Mouse (Mus musculus) testis, adult 2 months (tissue): ENCODE measurements around the gene Tenm4. TPM values are rescaled to one million over a fixed set of nuclear protein-coding genes. Genes with fewer than 3 reads are reported as not detected.

ENCODE experiments used
- H3K27ac ChIP-seq: fragments of 200-500 bp; 2 replicates; pipeline ENCODE4 v1.5.1; 2012; ENCODE audit warnings: low read depth, low read length; ENCODE audit not compliant: control insufficient read depth, insufficient read depth
- H3K27me3 ChIP-seq: fragments of 200-500 bp; 2 replicates; pipeline ENCODE4 v1.6.1; 2012; ENCODE audit warnings: mild to moderate bottlenecking, low read length, moderate library complexity; ENCODE audit not compliant: control insufficient read depth, insufficient read depth
- H3K36me3 ChIP-seq: fragments of 200-500 bp; 2 replicates; pipeline ENCODE4 v1.6.1; 2012; ENCODE audit warnings: mild to moderate bottlenecking, low read length; ENCODE audit not compliant: control insufficient read depth, insufficient read depth
- H3K4me1 ChIP-seq: fragments of 200-500 bp; 2 replicates; pipeline ENCODE4 v1.6.1; 2012; ENCODE audit warnings: low read length; ENCODE audit not compliant: control insufficient read depth, insufficient read depth
- H3K4me3 ChIP-seq: fragments of 200-500 bp; 2 replicates; pipeline ENCODE4 v1.5.1; 2012; ENCODE audit warnings: low read depth, mild to moderate bottlenecking, low read length, moderate library complexity, mixed read lengths; ENCODE audit not compliant: control insufficient read depth
- CTCF ChIP-seq: fragments of 200-500 bp; IDR thresholded peaks from 2 replicates; pipeline ENCODE4 v1.5.1; 2012; ENCODE audit warnings: low read depth, mild to moderate bottlenecking, inconsistent platforms, low read length, moderate library complexity; ENCODE audit not compliant: control insufficient read depth, insufficient read depth, insufficient replicate concordance
- POLR2A ChIP-seq: fragments of 200-500 bp; IDR thresholded peaks from 2 replicates; pipeline ENCODE4 v1.6.1; 2012; ENCODE audit warnings: low read depth, mild to moderate bottlenecking, inconsistent platforms, low read length, moderate library complexity; ENCODE audit not compliant: control insufficient read depth
- polyA plus RNA-seq: library from polyadenylated mRNA; depleted of rRNA; stranded (reverse); fragments of >200 nt; gene quantifications from 2 replicates; pipeline ENCODE4 v1.2.3, GENCODE M21; 2012

The Tenm4 gene
- polyA plus RNA-seq, 1 experiment = 2.3 TPM

DNA sequence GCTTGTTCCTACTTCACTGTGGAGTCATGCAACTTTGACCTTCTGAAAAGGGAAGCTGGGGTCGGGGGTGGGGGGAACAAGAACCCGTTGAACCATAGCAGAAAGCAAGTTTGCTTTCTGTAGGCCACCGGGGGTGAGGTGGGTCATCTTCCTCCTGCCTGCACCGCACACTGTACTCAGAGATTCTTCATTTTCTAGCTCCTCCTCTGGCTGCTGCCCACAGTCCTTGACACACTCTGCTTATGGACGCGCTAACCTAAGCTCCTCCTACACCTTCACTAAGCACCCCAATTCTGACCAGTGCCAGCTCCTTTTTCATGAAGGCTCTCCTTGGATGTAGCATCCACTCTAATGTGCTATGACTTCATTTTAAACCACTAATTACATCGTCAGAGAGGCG, 311.9 kb downstream of the Tenm4 start:
- Histone ChIP-seq H3K27ac (no peak overlapping the region), H3K4me3 (no peak overlapping the region)
- TF ChIP-seq POLR2A = no peak
- TF ChIP-seq CTCF = no peak

DNA sequence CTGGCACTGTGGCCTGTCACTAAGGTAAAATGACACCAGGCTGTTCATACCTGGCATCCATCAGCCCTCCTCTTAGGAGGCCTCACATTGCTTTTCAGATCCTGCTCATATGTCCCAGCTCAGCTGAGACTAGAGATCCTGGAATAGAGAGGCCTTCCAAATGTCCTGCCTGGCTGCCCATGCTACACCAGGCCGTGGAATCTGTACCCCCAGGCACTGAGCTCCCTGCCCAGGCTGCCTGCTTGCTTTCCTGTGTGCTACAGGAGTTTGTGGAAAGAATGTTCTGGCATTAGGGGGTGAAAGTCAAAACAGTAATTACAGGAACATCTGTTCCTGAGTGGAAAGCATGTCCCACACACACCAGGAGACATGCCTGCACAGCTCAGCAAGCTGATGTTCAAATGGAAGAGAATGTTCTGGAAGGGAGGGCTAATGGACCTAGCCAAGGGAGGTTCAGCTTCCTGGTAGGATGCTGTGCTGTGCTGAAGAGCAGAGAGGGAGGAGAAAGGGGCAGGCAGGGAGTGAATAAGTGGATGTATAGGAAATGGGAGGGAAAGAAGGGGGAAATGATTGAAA, 313.0 kb downstream of the Tenm4 start:
- Histone ChIP-seq H3K4me3 (no peak overlapping the region), H3K27me3 (no peaks in the 10 kb centered on the region), H3K4me1 (no peaks in the 10 kb centered on the region), H3K27ac (no peak overlapping the region), H3K36me3 (no peaks in the 10 kb centered on the region)
- no peak for TF ChIP-seq CTCF
- TF ChIP-seq POLR2A = no peak

More for the DNA sequence above, 311.9 kb downstream of the Tenm4 start:
- H3K27me3 ChIP-seq = no peaks in the 10 kb centered on the region
- H3K4me1 ChIP-seq = no peaks in the 10 kb centered on the region
- H3K36me3 ChIP-seq = no peaks in the 10 kb centered on the region

DNA sequence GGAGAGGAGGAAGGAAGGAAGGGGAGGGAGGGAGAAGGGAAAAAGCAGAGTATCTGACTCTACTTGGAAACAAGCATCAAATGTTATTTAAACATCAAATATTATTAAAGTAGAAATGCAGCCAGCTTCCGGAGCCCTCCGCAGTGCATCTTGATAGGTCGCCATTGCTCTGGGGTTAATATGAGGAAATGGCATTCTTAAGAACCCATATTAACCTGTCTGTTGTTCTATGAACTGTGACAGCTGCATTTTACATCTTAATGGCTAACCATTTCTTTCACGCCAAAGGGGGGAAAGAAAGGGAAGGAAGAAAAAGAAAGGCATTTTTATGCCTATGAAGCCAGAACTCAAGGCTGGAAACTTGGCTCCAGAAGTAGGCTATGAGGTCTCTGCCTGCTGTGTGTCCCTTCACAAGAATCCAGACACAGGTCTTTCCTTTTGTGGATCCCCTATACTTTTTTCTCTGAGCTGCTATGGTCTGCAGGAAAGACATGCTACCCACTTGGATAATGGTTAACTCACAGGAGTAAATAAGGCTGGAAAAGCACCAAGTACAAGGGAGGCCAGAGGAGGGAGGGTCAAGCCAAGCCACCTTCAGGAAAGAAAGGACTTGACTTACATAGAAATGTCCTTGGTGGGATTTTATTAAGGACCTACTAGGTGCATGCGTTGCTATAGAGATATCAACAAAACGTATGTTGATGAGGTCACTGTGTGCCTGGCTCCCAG, 318.5 kb downstream of the Tenm4 start:
- no peak overlapping the region for H3K27ac ChIP-seq
- H3K27me3 ChIP-seq = no peaks in the 10 kb centered on the region
- peaks cover 3% of the 10 kb centered on the region; the same call in 1 of the 2 replicates for H3K4me1 ChIP-seq
- H3K4me3 ChIP-seq = no peak overlapping the region
- TF ChIP-seq CTCF (no peak), POLR2A (no peak)
- no peaks in the 10 kb centered on the region for H3K36me3 ChIP-seq

DNA sequence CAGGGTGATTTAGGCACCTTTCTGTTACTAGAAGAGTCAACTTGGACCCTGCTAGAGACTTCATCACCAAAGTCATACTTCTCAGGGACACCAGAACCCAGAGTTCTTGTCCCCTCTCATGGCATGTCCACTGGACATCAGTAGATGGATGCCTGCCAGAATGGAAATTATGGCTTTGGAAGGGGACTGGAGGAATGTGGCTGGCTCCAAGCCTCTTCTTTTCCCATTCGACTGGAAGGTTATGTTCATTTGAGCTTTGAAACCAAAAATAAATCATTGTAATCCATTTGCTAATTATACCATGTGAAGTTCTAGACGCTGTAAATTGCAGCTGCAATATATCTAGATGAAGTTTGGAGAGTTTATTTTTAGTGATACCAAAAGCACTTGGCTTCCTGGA, 320.9 kb downstream of the Tenm4 start:
- Histone ChIP-seq H3K27ac (no peak overlapping the region), H3K4me3 (no peak overlapping the region), H3K4me1 (peaks cover 3% of the 10 kb centered on the region; the same call in 1 of the 2 replicates), H3K27me3 (no peaks in the 10 kb centered on the region), H3K36me3 (no peaks in the 10 kb centered on the region)
- TF ChIP-seq POLR2A (no peak), CTCF (no peak)

DNA sequence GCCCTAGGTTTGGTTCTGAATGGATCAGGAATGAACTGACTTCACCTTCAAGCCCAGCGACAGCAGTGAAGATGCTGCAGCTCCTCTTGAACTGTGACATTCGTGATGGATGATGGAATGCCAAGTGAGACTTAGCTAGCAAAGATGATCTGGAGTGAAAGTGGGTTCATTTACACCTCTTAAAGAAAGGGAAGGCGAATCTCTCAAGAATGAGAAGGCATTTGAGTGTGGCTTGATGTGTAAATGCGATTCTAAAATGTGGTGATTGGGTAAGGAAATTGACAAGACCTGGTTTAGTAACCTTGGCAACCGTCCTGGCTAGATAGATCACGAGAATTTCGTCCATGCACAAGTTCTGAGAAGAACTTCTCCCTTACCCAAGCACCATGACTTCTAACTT, 321.6 kb downstream of the Tenm4 start:
- no peaks in the 10 kb centered on the region for H3K27me3 ChIP-seq
- peaks cover 3% of the 10 kb centered on the region; the same call in 1 of the 2 replicates for H3K4me1 ChIP-seq
- TF ChIP-seq CTCF (no peak), POLR2A (no peak)
- no peaks in the 10 kb centered on the region for H3K36me3 ChIP-seq
- no peak overlapping the region for H3K27ac ChIP-seq
- no peak overlapping the region for H3K4me3 ChIP-seq

DNA sequence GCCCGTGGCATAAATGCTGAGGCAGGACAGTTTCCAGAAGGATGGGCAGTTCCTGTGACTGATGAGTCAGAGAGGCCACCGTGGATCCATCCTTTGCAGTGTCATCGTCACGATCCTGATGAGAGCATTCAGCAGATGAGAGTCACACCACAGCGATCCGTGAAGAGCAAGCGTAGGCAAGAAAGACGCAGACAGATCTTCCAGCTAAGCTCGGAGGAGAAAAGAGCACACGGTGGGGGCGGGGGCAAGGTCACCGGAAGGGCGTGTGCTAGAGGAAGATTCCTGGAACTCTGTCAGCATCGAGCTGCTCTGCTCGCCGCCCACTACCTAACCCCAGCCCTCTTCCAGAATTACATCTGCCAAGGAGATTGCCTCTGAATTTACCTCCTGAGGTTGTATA, 323.0 kb downstream of the Tenm4 start:
- H3K27ac ChIP-seq = no peak overlapping the region
- TF ChIP-seq POLR2A (no peak), CTCF (no peak)
- no peaks in the 10 kb centered on the region for H3K27me3 ChIP-seq
- H3K36me3 ChIP-seq = no peaks in the 10 kb centered on the region
- H3K4me3 ChIP-seq = no peak overlapping the region
- H3K4me1 ChIP-seq = peaks cover 3% of the 10 kb centered on the region; the same call in 1 of the 2 replicates

DNA sequence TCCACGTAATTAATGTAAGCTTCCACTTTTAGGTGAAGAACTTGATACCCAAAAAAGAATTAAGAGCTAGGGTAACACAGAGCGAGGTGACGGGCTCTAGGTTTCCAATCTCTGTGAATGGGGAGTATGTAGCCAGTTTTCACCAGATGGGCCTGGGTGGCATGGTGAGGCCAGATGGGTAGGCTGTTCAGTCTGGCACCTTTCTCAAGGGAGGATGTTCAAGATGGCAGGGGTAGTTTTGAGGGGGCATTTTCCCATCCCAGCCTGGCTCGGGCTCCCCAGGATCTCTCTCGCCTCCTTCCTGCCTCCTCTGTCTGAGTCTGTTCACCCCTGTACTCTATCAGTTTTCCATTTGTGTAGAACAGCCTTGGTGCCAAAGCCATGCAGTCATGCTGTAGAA, 329.1 kb downstream of the Tenm4 start:
- TF ChIP-seq CTCF (no peak), POLR2A (no peak)
- no peaks in the 10 kb centered on the region for H3K27me3 ChIP-seq
- H3K4me1 ChIP-seq = no peaks in the 10 kb centered on the region
- no peak overlapping the region for H3K27ac ChIP-seq
- no peaks in the 10 kb centered on the region for H3K36me3 ChIP-seq
- H3K4me3 ChIP-seq = no peak overlapping the region
